Mouse (Mus musculus) subcutaneous adipose tissue, adult 2 months (tissue): ENCODE data around the gene Prorsd1. TPM values are rescaled to one million over a fixed set of nuclear protein-coding genes. Genes with fewer than 3 reads are reported as not detected.

Source experiments
- polyA plus RNA-seq: library from polyadenylated mRNA; depleted of rRNA; stranded (reverse); fragments of >200 nt; gene quantifications from 2 replicates; pipeline ENCODE4 v1.2.3, GENCODE M21; 2012; ENCODE audit warnings: low replicate concordance; rRNA removed

The Prorsd1 gene
- 4.4 and 7.4 TPM in 2 replicates for polyA plus RNA-seq

DNA sequence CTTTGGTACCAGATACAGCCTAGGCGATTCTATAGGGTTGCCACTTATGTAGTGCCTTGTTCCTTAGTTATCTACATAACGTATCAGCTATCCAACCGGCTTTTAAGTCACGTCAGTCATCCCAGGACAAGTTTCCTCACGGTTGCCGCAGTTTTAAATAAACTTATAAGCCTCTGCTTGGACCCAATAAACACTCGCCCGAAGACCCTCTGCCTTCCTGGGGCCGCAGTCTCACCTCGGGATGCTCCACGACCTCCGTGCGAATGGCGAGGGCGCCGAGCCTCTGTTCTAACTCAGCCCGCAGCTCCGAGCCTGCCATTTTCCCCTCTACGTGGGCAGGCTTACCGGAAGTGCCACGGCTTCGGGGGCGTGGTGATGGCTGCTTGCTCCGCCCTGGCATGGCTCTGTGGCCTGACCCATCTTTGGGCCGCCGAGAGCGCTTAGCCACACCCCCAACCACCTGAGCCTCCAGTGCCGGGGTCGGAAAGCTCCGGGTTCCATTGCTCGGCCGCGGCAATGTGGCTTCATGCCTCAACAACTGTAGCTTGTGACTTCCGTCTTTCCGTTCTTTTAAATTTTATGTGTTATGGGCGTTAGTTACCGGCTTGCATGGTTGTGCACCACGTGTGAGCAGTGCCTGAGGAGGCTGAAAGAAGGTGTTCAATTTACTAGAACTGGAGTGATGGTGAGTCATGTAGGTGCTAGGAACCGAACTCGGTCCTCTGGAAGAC, at the start of gene Prorsd1:
Gene Prorsd1 (minus strand): TSS at position 352 of the 731 bp plus-strand sequence.

DNA sequence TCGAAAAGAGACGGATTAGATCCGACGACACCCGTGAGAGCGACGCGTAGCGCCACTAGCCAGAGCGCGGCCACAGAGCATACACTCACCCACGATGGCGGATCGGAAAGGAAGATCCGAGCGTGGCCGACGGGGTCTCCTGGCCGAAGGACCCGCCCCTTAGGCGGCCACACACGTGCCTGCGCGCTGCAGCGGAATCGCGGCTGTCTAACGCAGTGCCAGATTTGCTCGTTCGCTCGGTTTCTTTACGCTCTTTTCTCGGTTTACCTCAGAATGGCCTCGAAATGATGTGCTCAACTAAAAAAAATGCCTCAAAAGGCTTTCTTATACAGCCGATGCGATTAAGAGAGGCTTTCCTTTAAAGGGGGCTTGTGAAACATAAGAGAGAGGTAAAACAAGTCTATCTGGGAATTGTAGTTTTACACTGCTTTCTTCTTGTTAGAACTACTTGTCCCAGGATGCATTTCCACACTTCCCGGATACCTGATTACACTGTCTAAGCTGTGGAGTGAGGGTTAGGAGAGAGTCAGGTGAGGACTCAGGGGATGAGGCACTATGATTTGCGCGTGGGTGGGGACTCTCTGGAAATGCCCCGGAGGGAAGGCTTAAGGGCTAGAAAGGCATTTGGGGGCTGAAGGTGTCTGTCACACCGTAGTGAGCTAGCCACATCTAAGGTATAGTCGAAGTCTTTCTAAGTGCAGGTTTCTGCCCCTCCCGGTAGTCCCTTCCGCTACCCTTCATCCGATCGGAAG, 33.1 kb upstream of the Prorsd1 start, which contains the start of the genes Clhc1 and Rps27a:
Gene Clhc1 (plus strand): TSS at position 199 of the 752 bp plus-strand sequence.
Gene Rps27a (minus strand): TSS at position 358 of the 752 bp plus-strand sequence.

DNA sequence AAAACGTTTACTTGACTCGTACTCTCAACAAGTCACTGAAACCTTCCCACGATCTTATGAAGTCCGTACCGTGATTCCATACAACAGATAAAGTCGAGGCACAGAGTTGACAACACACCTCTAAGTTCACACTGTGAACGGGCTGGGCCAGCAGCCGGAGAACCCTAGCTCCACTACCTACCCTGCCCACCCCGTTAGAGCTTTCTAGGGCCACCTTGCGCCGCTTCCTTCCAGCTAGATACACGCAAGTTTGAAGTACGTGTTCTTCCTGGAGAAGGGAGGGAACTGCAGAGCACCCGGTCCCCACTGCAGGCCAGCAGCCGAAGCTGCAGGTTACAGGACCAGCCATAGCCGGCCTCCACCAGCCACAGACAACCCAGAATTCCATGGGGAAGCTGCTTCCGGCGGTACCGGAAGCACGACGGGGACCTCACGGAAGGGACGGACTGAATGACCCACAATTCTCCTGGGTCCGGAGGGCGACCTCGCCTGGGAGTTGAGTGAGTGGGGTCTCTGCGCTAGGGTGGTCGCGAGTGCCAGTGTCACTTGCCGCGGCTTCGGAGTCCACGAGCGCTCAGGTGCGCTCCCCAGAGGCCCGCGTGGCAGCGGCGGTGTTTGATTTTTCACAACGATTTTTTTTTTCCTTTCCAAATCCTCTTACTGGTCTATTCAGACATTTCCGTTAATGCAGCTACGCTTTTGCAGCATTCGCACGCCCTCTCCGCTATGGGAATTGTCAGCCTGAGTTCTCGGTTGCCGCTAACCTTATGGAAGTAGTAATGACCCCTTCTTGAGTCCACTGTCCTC, 11.4 kb upstream of the Prorsd1 start, which contains the start of gene Mtif2:
Gene Mtif2 (plus strand): TSS at position 421 of the 807 bp plus-strand sequence.

Other genes starting within 250 kb of the Prorsd1 start
- 1.4 and 4.3 TPM in 2 replicates for gene Ccdc88a, start 141.4 kb downstream of the Prorsd1 start, polyA plus RNA-seq
- 13.0 and 14.2 TPM in 2 replicates for gene Mtif2, start 11.4 kb upstream of the Prorsd1 start, polyA plus RNA-seq
- 0.07 TPM in 1 of 2 replicates, not detected in the other for gene Clhc1, start 32.9 kb upstream of the Prorsd1 start, polyA plus RNA-seq
- 93.2 and 229 TPM in 2 replicates for gene Rps27a, start 33.1 kb upstream of the Prorsd1 start, polyA plus RNA-seq
- gene Rtn4, start 177.9 kb upstream of the Prorsd1 start, polyA plus RNA-seq, result 141 and 178 TPM in 2 replicates